Mouse (Mus musculus) midbrain, postnatal 0 days (tissue): Measurements from ENCODE around the gene Senp7. TPM values are rescaled to one million over a fixed set of nuclear protein-coding genes. Genes with fewer than 3 reads are reported as not detected.
A peak's percentile ranks its signal among the peaks of the same experiment; 100 is the strongest.

Source experiments
- ATAC-seq: fragments of 200-750 bp; cut with Nextera tagmentation; 2 replicates; pipeline ENCODE4 v1.8.0; 2017; ENCODE audit warnings: moderate number of reproducible peaks, mild to moderate bottlenecking, moderate TSS enrichment, moderate library complexity; ENCODE audit not compliant: low FRiP score
- DNase-seq: peaks from one replicate; pipeline ENCODE4 v3.0.0-alpha.2; 2015; ENCODE audit warnings: low spot score
- H3K27ac ChIP-seq: fragments of 300-500 bp; sonication (generic); 2 replicates; pipeline ENCODE4 v1.5.1; 2014; ENCODE audit warnings: low read depth, mild to moderate bottlenecking, low read length, mixed read lengths
- H3K27me3 ChIP-seq: fragments of 300-500 bp; sonication (generic); 2 replicates; pipeline ENCODE4 v1.6.1; 2014; ENCODE audit warnings: low read length, control low read depth, mixed read lengths; ENCODE audit not compliant: insufficient read depth
- H3K36me3 ChIP-seq: fragments of 300-500 bp; sonication (generic); 2 replicates; pipeline ENCODE4 v1.6.1; 2014; ENCODE audit warnings: low read length, control low read depth, mixed read lengths; ENCODE audit not compliant: insufficient read depth
- H3K4me1 ChIP-seq: fragments of 300-500 bp; sonication (generic); 2 replicates; pipeline ENCODE4 v1.6.1; 2014; ENCODE audit warnings: mild to moderate bottlenecking, control low read depth, antibody characterized with exemption, low read length, mixed read lengths; ENCODE audit not compliant: insufficient read depth
- H3K4me2 ChIP-seq: fragments of 300-500 bp; sonication (generic); 2 replicates; pipeline ENCODE4 v1.6.1; 2014; ENCODE audit warnings: low read depth, mild to moderate bottlenecking, low read length, mixed read lengths; ENCODE audit not compliant: poor library complexity, severe bottlenecking
- H3K4me3 ChIP-seq: fragments of 300-500 bp; sonication (generic); 2 replicates; pipeline ENCODE4 v1.5.1; 2014; ENCODE audit warnings: low read depth, mild to moderate bottlenecking, low read length, moderate library complexity
- H3K9ac ChIP-seq: fragments of 300-500 bp; sonication (generic); replicated peaks from 2 replicates; pipeline ENCODE4 v1.6.1; 2014; ENCODE audit warnings: mild to moderate bottlenecking, low read length, moderate library complexity, mixed read lengths; ENCODE audit not compliant: poor library complexity, severe bottlenecking
- H3K9me3 ChIP-seq: fragments of 300-500 bp; sonication (generic); 2 replicates; pipeline ENCODE4 v1.6.1; 2016; ENCODE audit warnings: low read length, control low read depth
- CTCF ChIP-seq: IDR thresholded peaks from 2 replicates; pipeline ENCODE4 v1.5.1; 2016; ENCODE audit warnings: antibody characterized with exemption, mild to moderate bottlenecking
- whole genome bisulfite sequencing: fragments of 180-500 bp; shearing (Covaris S2); extraction: QIAGEN DNeasy Blood & Tissue Kit; methylation state at CpG from one replicate; pipeline ENCODE4 v1.1.7; 2014; 5-methylcytosine and 5-hydroxymethylcytosine counted together
- polyA plus RNA-seq: library from polyadenylated mRNA; unstranded; fragments of >200 nt; fragmentation: Nextera tagmentation; extraction: Ambion mirVana; gene quantifications from 2 replicates; pipeline ENCODE4 v1.2.1, GENCODE M21; 2015
- total RNA-seq: library from RNA; depleted of rRNA; stranded (reverse); fragments of >200 nt; gene quantifications from 2 replicates; pipeline ENCODE4 v1.2.3, GENCODE M21; 2014

Gene Senp7
- total and polyA plus RNA-seq, 2 experiments from 2014 or later: 26.7 to 34.7 TPM

DNA sequence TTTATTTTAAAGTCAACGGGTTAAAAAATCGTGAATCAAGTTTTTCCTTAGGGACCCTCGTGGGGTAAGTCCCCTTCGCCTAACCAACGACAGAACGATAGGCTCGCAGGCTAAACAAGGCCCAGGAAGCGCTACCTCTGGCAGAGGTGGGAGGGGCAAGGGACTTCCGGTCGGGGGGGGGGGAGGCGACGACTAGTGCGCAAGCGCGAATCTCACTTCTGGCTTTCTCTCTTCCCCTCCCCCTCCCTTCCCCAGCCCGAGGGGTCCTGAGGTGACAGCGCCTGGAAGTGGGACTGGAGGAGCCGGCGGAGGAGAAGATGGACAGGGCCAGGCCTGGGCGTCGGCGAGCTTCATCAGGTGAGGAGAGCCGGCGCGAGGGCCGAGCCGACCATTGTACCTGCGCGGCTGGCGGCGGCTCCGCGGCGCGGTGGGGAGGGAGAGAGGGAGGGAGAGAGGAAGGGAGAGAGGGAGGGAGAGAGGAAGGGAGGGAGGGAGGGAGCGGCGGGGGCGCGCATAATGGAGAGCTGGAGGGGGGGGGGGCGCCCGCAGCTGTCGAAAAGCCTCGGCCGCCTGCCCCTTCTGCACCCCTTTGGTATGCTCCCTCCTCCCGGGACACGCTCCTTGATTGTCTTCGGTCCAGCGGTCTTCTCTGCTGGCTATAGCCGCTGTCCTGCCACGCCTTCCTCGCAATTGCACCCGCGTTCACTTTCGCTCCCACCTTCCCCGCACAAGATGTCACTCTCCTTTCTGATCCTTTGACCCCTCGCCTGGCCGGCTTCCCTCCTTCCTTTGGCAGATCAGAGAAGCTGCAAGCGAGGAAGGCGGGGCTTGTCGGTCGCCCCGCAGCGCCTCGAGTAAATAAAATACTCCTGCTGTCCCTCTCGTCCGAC, 27.3 kb downstream of the Senp7 start:
- Histone ChIP-seq H3K9me3 (no peaks in the 10 kb centered on the region), H3K9ac (peak overlapping the region; percentile 78), H3K27me3 (no peaks in the 10 kb centered on the region), H3K27ac (peak overlapping the region; percentile 88), H3K4me3 (peak overlapping the region; percentile 71), H3K4me2 (peak overlapping the region; percentile 53), H3K36me3 (no peaks in the 10 kb centered on the region), H3K4me1 (peaks cover 5% of the 10 kb centered on the region; the same call in 1 of the 2 replicates)
- DNase-seq: peak; percentile 96
- ATAC-seq: peak; percentile 92
- TF ChIP-seq CTCF: no peak
- WGBS: under 1% methylated on average over 43 of the region's 66 CpGs

DNA sequence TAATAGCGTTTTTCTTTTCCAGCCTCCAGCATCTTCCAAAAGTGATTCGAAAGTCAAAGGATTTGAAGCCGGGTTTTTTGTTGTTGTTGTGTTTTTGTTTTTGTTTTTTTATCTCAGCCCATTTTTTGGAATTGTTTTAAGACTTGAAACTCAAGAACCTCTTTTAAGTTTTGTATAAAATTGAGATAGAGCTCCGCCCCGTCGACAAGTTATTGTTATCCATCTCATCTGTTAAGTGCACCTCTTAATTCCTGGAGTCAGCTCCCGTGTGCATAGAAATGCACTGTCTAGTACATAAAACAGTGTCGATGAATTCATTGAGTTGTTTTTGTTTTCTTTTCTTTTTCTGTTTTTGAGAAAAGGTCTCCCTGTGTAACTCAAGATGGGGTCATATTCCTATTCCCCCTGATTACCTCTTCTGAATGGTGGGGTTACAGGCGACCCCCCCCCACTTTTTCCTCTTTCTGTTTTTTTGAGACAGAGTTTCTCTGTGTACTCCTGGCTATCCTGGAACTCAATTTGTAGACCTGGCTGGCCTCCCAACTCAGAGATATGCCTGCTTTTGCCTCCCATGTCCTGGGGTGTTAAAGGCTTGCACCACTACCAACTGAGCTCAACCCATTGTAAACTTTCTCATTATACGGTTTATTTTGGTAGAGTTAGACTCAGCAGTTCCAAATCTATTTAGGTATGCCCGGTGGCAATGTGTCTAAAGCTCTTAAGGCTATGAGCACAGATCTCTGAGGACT, 28.2 kb downstream of the Senp7 start:
- no peaks in the 10 kb centered on the region for H3K36me3 ChIP-seq
- no peaks in the 10 kb centered on the region for H3K9me3 ChIP-seq
- DNase-seq (peak; percentile 3), ATAC-seq (no peak)
- H3K9ac ChIP-seq: peak overlapping the region; percentile 78
- H3K27me3 ChIP-seq: no peaks in the 10 kb centered on the region
- WGBS: 5% methylated on average over 11 of the region's 11 CpGs
- TF ChIP-seq CTCF: no peak
- H3K4me2 ChIP-seq: peak overlapping the region; percentile 53
- H3K4me1 ChIP-seq: peaks cover 5% of the 10 kb centered on the region; the same call in 1 of the 2 replicates
- peak overlapping the region; percentile 71 for H3K4me3 ChIP-seq
- peak overlapping the region; percentile 88 for H3K27ac ChIP-seq

DNA sequence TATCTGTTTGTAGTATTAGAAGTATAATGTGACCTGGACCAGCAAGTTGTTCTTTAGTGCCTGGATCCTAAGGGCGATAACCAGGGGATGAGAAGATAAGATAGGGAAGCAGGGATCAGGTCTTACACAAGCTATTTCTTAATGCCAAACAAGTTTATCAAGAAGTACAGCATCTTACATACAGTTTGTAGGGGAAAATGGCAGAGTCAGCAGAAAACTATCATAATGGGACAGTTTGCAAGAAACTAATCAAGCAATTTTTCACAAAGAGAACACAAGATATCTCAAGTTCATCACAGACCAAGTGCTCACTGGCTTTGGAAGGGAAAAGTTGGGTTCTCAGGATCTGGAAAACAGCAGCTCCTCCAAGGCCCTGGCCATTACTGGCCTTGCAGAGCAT, 31.3 kb downstream of the Senp7 start:
- Histone ChIP-seq H3K9ac (no peak overlapping the region), H3K27ac (no peak overlapping the region), H3K4me1 (peaks cover 5% of the 10 kb centered on the region; the same call in 1 of the 2 replicates), H3K4me2 (no peak overlapping the region), H3K9me3 (no peaks in the 10 kb centered on the region), H3K4me3 (no peak overlapping the region), H3K36me3 (no peaks in the 10 kb centered on the region), H3K27me3 (no peaks in the 10 kb centered on the region)
- DNase-seq (no peak), ATAC-seq (no peak)
- 89% methylated on average over 1 of the region's 1 CpGs for WGBS
- no peak for TF ChIP-seq CTCF

GRCm38 (mm10) chr16:56081691-56082090, 33.6 kb downstream of the Senp7 start:
- ATAC-seq: no peak
- Histone ChIP-seq H3K9ac (no peak overlapping the region), H3K27ac (no peak overlapping the region), H3K9me3 (no peaks in the 10 kb centered on the region), H3K36me3 (no peaks in the 10 kb centered on the region), H3K27me3 (no peaks in the 10 kb centered on the region), H3K4me3 (no peak overlapping the region), H3K4me2 (no peak overlapping the region), H3K4me1 (peaks cover under 1% of the 10 kb centered on the region; the same call in 1 of the 2 replicates)
- no peak for DNase-seq
- WGBS: 79% methylated on average over 4 of the region's 4 CpGs
- no peak for TF ChIP-seq CTCF

DNA sequence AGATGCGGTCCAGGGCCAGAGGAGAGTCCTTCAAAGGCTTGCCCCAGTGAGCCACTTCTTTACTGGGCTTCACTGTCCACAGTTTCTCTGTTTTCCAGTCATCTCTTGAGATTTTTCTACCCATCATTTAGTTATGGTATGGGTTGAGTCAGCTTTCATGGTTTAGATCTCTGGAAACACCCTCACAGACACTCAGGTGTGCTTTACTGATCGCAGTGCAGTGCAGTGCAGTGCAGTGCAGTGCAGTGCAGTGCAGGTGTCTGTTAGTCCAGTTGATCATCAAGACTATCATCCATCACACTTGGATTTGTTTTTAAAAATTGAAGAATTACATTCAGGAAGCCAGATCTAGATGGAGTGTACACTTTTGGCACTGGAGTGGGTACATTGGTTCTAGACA, 38.2 kb downstream of the Senp7 start:
- DNase-seq (no peak), ATAC-seq (no peak)
- no peak overlapping the region for H3K9ac ChIP-seq
- TF ChIP-seq CTCF: no peak
- 92% methylated on average over 2 of the region's 2 CpGs for WGBS
- H3K27me3 ChIP-seq: no peaks in the 10 kb centered on the region
- no peak overlapping the region for H3K4me3 ChIP-seq
- H3K27ac ChIP-seq: no peak overlapping the region
- no peaks in the 10 kb centered on the region for H3K9me3 ChIP-seq
- H3K36me3 ChIP-seq: 0 out of 2 replicates have a peak, but pooled peaks cover 3% of the 10 kb centered on the region
- no peaks in the 10 kb centered on the region for H3K4me1 ChIP-seq
- no peak overlapping the region for H3K4me2 ChIP-seq
